In the genomic region with DNA sequence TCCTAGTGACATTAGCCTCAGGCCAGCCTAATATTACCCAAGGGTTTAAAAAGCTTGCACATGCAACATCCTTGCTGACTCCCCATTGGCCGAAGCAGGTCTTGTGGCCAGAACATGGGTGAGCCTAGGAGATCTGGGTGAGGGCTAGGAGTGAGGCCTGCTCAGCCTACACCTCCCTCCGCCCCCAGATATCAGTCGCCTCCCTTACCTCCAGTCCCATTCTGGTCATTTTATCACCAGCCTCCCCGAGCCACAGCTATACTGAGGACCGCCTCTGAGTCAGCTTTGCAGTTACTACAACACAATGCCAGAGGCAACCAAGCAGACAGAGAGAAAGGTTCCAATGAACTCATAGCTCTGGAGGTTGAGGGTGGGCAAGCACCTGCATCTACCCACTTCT, we compare ENCODE assay signal across 11 mouse cellular contexts.
"Had no signal": no experiment of that assay in that cellular context is flagged by ENCODE, and none has a peak within 500 bp of the region (broad histone marks: within the 10 kb centered on the region; RNA-seq: fewer than 3 reads in every experiment).

No protein-coding gene starts in this region.

- H3K9ac ChIP-seq: kidney, embryonic 15.5 days; midbrain, embryonic 13.5 days had no signal

- H3K27ac ChIP-seq: kidney, embryonic 15.5 days; midbrain, embryonic 13.5 days had no signal

- H3K36me3 ChIP-seq: kidney, embryonic 15.5 days; limb, embryonic 10.5 days; midbrain, embryonic 13.5 days had no signal

- H3K9me3 ChIP-seq: kidney, embryonic 15.5 days; limb, embryonic 10.5 days; midbrain, embryonic 13.5 days had no signal

- ATAC-seq: intestine, embryonic 16.5 days; midbrain, embryonic 13.5 days had no signal

- DNase-seq: kidney, postnatal 14 days; lung, adult 2 months; lung, postnatal 10 days; lung, postnatal 4 days; right cerebral cortex, postnatal 14 days; thymus, adult 18-20 months; thymus, postnatal 14 days had no signal

- H3K4me3 ChIP-seq: kidney, embryonic 15.5 days; limb, embryonic 10.5 days; midbrain, embryonic 13.5 days had no signal

- H3K4me2 ChIP-seq: kidney, embryonic 15.5 days; midbrain, embryonic 13.5 days had no signal
